Mouse (Mus musculus) heart, embryonic 14.5 days (tissue): ENCODE results near the gene Pum3. TPM values are rescaled to one million over a fixed set of nuclear protein-coding genes. Genes with fewer than 3 reads are reported as not detected.
A peak's percentile ranks its signal among the peaks of the same experiment; 100 is the strongest.

ENCODE experiments used
- ATAC-seq: fragments of 200-750 bp; cut with Nextera tagmentation; 2 replicates; pipeline ENCODE4 v1.8.0; 2017; ENCODE audit warnings: low read depth, moderate TSS enrichment; ENCODE audit not compliant: insufficient number of reproducible peaks, insufficient read depth, low FRiP score
- H3K27ac ChIP-seq, 2 experiments: fragments of 200-500 bp in 1 of 2; fragments of 300-500 bp in 1 of 2; sonication (generic) in 1 of 2; replicated peaks in 1 of 2; 2 replicates each; pipeline ENCODE4 v1.5.1; 2012 to 2014; ENCODE audit warnings: low read depth in 2 of 2, low read length in 2 of 2, control low read depth in 1 of 2, mild to moderate bottlenecking in 1 of 2, mixed read lengths in 1 of 2; ENCODE audit not compliant: control insufficient read depth in 1 of 2, insufficient read depth in 1 of 2
- H3K27me3 ChIP-seq: fragments of 300-500 bp; sonication (generic); 2 replicates; pipeline ENCODE4 v1.6.1; 2014; ENCODE audit warnings: mild to moderate bottlenecking, low read length, control low read depth; ENCODE audit not compliant: control insufficient read depth, insufficient read depth
- H3K36me3 ChIP-seq: fragments of 300-500 bp; sonication (generic); 2 replicates; pipeline ENCODE4 v1.6.1; 2014; ENCODE audit warnings: mild to moderate bottlenecking, control low read depth, low read length, mixed read lengths; ENCODE audit not compliant: control insufficient read depth, insufficient read depth
- H3K4me1 ChIP-seq, 2 experiments: fragments of 200-500 bp in 1 of 2; fragments of 300-500 bp in 1 of 2; sonication (generic) in 1 of 2; 2 replicates each; pipeline ENCODE4 v1.6.1; 2012 to 2014; ENCODE audit warnings: low read length in 2 of 2, control low read depth in 1 of 2, mixed read lengths in 1 of 2; ENCODE audit not compliant: control insufficient read depth in 2 of 2, insufficient read depth in 2 of 2
- H3K4me2 ChIP-seq: fragments of 300-500 bp; sonication (generic); 2 replicates; pipeline ENCODE4 v1.6.1; 2014; ENCODE audit warnings: mild to moderate bottlenecking, low read length
- H3K4me3 ChIP-seq, 2 experiments: fragments of 200-500 bp in 1 of 2; fragments of 300-500 bp in 1 of 2; sonication (generic) in 1 of 2; 2 replicates each; pipeline ENCODE4 v1.5.1; 2012 to 2014; ENCODE audit warnings: low read length in 2 of 2, mild to moderate bottlenecking in 2 of 2, control low read depth in 1 of 2, low read depth in 1 of 2, moderate library complexity in 1 of 2; ENCODE audit not compliant: control insufficient read depth in 1 of 2, insufficient read depth in 1 of 2
- H3K9ac ChIP-seq: fragments of 300-500 bp; sonication (generic); 2 replicates; pipeline ENCODE4 v1.6.1; 2014; ENCODE audit warnings: mild to moderate bottlenecking, low read length
- H3K9me3 ChIP-seq: fragments of 300-500 bp; sonication (generic); 2 replicates; pipeline ENCODE4 v1.6.1; 2016; ENCODE audit warnings: low read length, control low read depth; ENCODE audit not compliant: control insufficient read depth
- WGBS: fragments of 180-500 bp; shearing (Covaris S2); extraction: QIAGEN DNeasy Blood & Tissue Kit; methylation state at CpG from one replicate; pipeline ENCODE4 v1.1.7; 2014; 5-methylcytosine and 5-hydroxymethylcytosine counted together
- polyA plus RNA-seq: library from polyadenylated mRNA; unstranded; fragments of >200 nt; fragmentation: Nextera tagmentation; extraction: Ambion mirVana; gene quantifications from 2 replicates; pipeline ENCODE4 v1.2.1, GENCODE M21; 2014

Gene Pum3
- polyA plus RNA-seq, 1 experiment from 2014 or later: 42.7 TPM

DNA sequence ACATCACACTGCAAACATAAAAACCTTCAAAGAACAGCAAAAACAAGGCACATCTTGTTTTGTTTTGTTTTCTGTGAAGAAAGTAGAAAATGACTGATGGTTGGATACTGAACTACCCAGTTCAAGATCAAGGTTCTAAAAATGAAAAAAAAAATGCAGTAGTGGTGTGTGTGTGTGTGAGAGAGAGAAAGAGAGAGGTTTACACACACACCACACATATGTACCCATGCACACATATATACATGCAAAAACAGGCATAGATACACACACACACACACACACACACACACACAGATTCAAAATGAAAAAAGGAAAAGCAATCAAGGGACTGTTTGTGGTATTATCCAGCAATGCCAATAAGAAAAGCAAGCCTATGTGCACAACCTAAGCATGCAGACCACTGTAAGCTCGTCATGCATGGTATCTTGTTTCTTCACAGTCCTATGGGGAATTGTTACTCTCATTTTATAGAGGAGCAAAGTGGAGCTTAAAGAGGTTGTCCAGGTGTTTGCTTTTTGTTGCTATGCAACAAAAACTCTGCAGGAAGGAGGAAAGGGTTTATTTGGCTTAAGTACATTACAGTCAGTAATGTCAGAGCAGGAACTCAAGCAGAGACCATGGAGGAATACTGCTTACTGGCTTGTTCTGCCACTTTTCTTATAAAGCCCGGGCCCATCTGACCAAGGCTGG lies 49.8 kb downstream of the Pum3 start:
- 82% methylated on average over 2 of the region's 2 CpGs for WGBS

DNA sequence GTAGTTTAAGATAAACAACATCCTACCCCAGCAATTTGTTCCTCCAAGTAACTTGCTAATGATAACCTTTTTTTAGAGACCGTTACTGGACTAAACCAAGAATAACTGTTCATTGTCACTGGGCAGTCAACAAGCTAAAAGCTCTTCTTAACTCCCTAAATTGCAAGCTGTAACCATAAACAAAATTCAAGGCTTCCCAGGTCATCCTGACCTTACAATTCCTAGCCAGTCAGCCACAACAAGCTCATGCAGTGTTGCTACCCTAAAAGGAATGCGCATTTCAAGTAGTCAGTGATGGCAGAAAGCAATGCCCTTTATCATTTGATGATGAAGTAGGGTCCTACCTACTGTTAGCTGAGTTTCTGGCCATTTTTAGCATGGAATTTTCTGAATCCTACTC lies 58.8 kb downstream of the Pum3 start:
- no peak overlapping the region for H3K4me2 ChIP-seq
- H3K27me3 ChIP-seq: no peaks in the 10 kb centered on the region
- no peak for ATAC-seq
- H3K4me1 ChIP-seq: peaks cover 0 to 9% of the 10 kb centered on the region in 2 experiments; a peak in 2 of 4 replicates
- H3K36me3 ChIP-seq: no peaks in the 10 kb centered on the region
- WGBS: 57% methylated on average over 2 of the region's 2 CpGs
- H3K27ac ChIP-seq: no peak overlapping the region
- no peak overlapping the region for H3K4me3 ChIP-seq
- H3K9me3 ChIP-seq: no peaks in the 10 kb centered on the region
- no peak overlapping the region for H3K9ac ChIP-seq

More for the DNA sequence above, 49.8 kb downstream of the Pum3 start:
- ATAC-seq: no peak
- no peak overlapping the region for H3K27ac ChIP-seq
- H3K27me3 ChIP-seq: no peaks in the 10 kb centered on the region
- no peaks in the 10 kb centered on the region for H3K36me3 ChIP-seq
- H3K9ac ChIP-seq: no peak overlapping the region
- no peaks in the 10 kb centered on the region for H3K9me3 ChIP-seq
- no peak overlapping the region for H3K4me3 ChIP-seq
- H3K4me1 ChIP-seq: peaks cover 0 to 7% of the 10 kb centered on the region in 2 experiments; a peak in 2 of 4 replicates
- H3K4me2 ChIP-seq: no peak overlapping the region

DNA sequence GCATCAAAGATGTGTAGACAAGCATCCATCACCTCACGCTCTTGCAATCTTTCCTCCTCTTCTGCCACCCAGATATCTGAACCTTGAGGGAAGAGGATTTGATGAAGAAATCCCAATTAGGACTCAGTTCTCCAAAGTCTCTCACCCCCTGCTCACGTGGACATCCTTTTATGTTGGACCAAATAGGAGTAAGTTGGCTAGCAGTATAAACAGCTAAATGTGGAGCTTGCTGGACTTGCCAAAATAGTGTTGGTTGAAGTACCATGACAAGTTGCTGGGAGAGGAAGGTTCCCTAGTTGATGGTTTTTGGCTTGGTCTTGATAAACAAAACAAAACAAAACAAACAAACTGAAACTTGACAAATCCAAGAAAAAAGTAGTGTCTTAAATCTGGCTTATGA lies 59.5 kb downstream of the Pum3 start:
- no peak overlapping the region for H3K4me2 ChIP-seq
- peaks cover 0 to 9% of the 10 kb centered on the region in 2 experiments; a peak in 2 of 4 replicates for H3K4me1 ChIP-seq
- no peak for ATAC-seq
- H3K4me3 ChIP-seq: no peak overlapping the region
- no peak overlapping the region for H3K9ac ChIP-seq
- H3K36me3 ChIP-seq: no peaks in the 10 kb centered on the region
- no peaks in the 10 kb centered on the region for H3K27me3 ChIP-seq
- WGBS: 80% methylated on average over 2 of the region's 2 CpGs
- no peaks in the 10 kb centered on the region for H3K9me3 ChIP-seq
- H3K27ac ChIP-seq: no peak overlapping the region

DNA sequence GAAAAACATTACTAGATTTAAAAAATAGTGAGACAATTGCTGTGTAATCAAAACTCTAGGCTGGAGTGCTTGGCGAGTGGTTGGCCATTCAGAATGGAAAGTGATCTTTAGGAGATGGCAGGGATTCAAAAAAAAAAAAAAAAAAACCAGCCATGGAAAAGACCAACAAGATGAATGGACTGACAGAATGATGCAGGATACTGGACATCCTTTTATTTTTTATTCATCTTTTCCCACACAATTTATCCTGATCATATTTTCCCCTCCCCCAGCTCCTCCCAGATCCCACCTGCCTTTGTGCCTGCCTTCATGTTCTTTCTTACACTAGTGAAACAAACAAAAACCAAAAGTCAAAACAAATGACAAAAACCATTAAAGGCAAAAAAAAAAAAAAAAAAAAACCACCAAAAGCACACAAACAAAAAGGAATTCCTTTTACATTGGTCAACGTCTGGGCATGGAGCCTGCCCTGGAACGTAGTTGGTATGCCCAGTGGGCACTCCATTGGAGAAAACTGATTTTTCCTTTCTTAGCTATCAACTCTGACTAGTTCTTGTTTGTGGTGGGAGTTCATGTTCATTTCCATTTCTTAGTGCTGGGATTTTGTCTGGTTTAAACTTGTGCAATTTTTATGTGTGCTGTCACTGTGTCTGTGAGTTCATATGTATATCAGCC lies 60.0 kb downstream of the Pum3 start:
- no peak overlapping the region for H3K27ac ChIP-seq
- WGBS: 80% methylated on average over 3 of the region's 3 CpGs
- H3K9ac ChIP-seq: no peak overlapping the region
- no peaks in the 10 kb centered on the region for H3K9me3 ChIP-seq
- no peaks in the 10 kb centered on the region for H3K36me3 ChIP-seq
- no peak for ATAC-seq
- no peak overlapping the region for H3K4me3 ChIP-seq
- H3K4me2 ChIP-seq: no peak overlapping the region
- H3K27me3 ChIP-seq: no peaks in the 10 kb centered on the region
- H3K4me1 ChIP-seq: peaks cover 1 to 11% of the 10 kb centered on the region in 2 experiments; a peak in 3 of 4 replicates

DNA sequence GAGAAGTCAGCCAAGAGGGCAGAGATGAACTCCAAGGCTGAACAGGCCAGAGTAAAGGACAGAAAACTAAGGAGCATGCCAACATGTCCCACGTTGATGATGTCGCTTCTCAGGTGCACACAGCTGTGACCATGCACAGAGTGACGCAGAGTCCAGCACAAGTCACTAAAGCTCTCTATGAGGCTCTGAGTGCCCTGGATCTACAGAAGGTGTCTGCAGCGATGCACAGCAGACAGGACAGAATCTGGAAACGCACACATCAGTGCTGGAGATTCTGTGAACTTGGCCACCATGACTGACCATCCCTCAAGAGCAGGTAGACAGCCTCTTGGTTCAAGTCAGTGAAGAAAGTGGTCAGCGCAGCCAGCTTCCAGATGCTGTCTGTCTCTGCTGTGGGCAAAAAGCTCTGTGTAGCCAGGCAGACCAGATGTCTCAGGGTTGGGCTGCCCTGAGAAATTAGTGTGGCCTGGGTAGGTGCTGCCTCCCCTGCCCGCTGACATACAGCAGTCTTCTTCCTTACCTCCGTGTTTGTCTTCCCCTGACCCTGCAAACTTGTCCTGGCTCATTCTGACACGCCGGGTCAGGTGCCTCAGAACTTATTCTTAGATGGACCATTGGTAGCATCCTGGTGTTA lies 63.4 kb downstream of the Pum3 start:
- no peaks in the 10 kb centered on the region for H3K27me3 ChIP-seq
- 88% methylated on average over 10 of the region's 10 CpGs for WGBS
- no peak overlapping the region for H3K4me2 ChIP-seq
- no peak overlapping the region for H3K4me3 ChIP-seq
- H3K9me3 ChIP-seq: peaks cover 2% of the 10 kb centered on the region; the same call in 1 of the 2 replicates
- H3K9ac ChIP-seq: no peak overlapping the region
- peaks cover 6 to 15% of the 10 kb centered on the region in 2 experiments; a peak in 3 of 4 replicates for H3K4me1 ChIP-seq
- H3K36me3 ChIP-seq: no peaks in the 10 kb centered on the region
- no peak overlapping the region for H3K27ac ChIP-seq
- no peak for ATAC-seq

DNA sequence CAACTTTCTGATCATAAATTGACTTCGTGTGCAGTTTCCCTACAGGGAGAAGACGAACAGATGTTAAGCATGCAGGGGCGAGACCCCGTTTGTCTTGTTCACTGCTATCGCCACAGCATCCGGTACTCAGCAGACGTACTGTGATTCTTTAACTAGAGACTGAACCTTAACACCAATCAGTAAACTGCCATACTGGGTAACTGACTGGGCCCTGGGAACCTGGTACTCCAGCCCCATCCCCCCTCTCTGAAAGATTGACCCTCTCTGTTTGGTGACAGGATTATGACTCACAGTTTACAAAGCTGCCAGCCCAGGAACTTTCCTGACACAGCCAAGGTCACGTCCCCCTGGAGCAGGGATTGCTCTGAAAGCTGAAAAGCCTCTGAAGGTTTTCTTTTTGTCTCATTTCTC lies 65.1 kb downstream of the Pum3 start:
- H3K9ac ChIP-seq: peak overlapping the region; percentile 55
- no peaks in the 10 kb centered on the region for H3K36me3 ChIP-seq
- peak overlapping the region; percentile 20 to 25; a peak in 3 of 4 replicates for H3K4me3 ChIP-seq
- 24% methylated on average over 8 of the region's 8 CpGs for WGBS
- no peaks in the 10 kb centered on the region for H3K27me3 ChIP-seq
- H3K4me2 ChIP-seq: peak overlapping the region; percentile 58
- H3K4me1 ChIP-seq: peaks cover 6 to 7% of the 10 kb centered on the region in 2 experiments; a peak in 3 of 4 replicates
- peaks cover 3% of the 10 kb centered on the region; the same call in 1 of the 2 replicates for H3K9me3 ChIP-seq
- H3K27ac ChIP-seq: peak overlapping the region; percentile 48 to 54; a peak in 3 of 4 replicates
- ATAC-seq: no peak

GRCm38 (mm10) chr19:27363891-27364290 lies 65.7 kb downstream of the Pum3 start:
- no peaks in the 10 kb centered on the region for H3K36me3 ChIP-seq
- H3K4me3 ChIP-seq: peak overlapping the region in 1 of 2 experiments; percentile 20; a peak in 1 of 4 replicates
- no peak overlapping the region for H3K9ac ChIP-seq
- ATAC-seq: no peak
- H3K27ac ChIP-seq: peak overlapping the region in 1 of 2 experiments; percentile 48; a peak in 2 of 4 replicates
- no peaks in the 10 kb centered on the region for H3K27me3 ChIP-seq
- H3K4me1 ChIP-seq: peaks cover 6 to 7% of the 10 kb centered on the region in 2 experiments; a peak in 3 of 4 replicates
- 72% methylated on average over 4 of the region's 4 CpGs for WGBS
- peaks cover 3% of the 10 kb centered on the region; the same call in 1 of the 2 replicates for H3K9me3 ChIP-seq
- H3K4me2 ChIP-seq: peak overlapping the region; percentile 58
